Mouse (Mus musculus) adrenal gland, postnatal 4 days (tissue): ENCODE data around the gene Tpt1. TPM values are rescaled to one million over a fixed set of nuclear protein-coding genes. Genes with fewer than 3 reads are reported as not detected.
A peak's percentile ranks its signal among the peaks of the same experiment; 100 is the strongest.

Experiments
- DNase-seq, 2 experiments: peaks; one replicate each; pipeline ENCODE4 v3.0.0; 2021 to 2022; ENCODE audit warnings: low spot score in 2 of 2, mixed read lengths in 2 of 2
- total RNA-seq, 2 experiments: library from RNA; stranded (reverse); gene quantifications; 2 replicates each; pipeline ENCODE4 v1.2.3; 2021

Gene Tpt1
- total RNA-seq, 2 experiments from 2014 or later: 3,227 to 3,375 TPM

DNA sequence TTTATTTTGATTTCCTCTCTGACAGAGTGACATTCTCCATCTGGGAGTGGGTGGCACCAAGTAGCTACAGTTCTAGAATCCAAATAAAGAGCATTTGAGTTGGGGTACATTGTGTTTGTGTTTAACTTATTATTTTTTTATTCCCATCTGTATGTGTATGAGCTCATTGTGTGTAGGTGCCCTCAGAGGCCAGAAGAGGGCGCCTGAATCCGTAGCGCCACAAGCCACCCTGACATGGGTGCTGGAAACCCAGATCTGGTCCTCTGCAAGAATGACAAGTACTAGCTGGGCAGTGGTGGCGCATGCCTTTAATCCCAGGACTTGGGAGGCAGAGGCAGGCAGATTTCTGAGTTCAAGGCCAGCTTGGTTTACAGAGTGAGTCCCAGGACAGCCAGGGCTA, 26.9 kb downstream of the Tpt1 start:
- DNase-seq: no peak

DNA sequence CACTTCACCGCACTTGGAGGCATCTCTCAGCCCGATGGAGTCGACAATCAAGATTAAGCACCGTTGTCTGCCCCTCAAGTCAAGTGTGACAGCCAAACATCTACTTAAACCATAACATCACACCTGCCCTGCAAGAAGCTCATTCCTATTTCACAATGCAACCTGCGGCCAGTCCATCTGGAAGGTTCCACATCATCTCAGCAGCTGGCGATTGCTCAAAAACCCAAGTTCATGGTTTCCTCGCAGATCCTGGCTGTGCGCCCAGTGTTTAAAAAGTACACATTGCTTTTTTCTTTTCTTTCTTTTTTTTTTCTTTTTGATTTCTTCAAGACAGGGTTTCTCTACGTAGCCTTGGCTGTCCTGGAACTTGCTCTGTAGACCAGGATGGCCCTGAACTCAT, 28.7 kb downstream of the Tpt1 start:
- no peak for DNase-seq

GRCm38 (mm10) chr14:75876320-75877043, 31.6 kb downstream of the Tpt1 start:
- DNase-seq: peak; percentile 29 to 62

GRCm38 (mm10) chr14:75877297-75877696, 32.4 kb downstream of the Tpt1 start:
- no peak for DNase-seq

DNA sequence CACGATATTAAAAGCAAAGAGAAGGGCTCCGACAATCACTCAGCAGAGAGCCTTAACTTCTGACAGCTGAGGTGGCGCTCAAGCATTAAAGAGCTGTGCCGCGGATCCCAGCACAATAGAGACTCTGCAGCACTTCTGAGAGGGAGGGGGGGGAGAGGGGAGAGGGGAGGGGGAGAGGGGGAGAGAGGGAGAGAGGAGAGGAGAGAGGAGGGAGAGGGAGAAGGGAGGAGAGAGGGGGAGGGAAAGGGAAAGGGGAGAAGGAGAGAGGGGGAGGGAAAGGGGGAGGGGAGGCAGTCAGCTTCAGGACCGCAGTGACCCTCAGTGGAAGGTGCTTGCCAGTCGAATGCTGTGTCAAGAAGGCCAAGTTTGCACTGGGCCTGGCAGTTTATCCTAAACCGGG, 34.1 kb downstream of the Tpt1 start:
- DNase-seq: no peak

DNA sequence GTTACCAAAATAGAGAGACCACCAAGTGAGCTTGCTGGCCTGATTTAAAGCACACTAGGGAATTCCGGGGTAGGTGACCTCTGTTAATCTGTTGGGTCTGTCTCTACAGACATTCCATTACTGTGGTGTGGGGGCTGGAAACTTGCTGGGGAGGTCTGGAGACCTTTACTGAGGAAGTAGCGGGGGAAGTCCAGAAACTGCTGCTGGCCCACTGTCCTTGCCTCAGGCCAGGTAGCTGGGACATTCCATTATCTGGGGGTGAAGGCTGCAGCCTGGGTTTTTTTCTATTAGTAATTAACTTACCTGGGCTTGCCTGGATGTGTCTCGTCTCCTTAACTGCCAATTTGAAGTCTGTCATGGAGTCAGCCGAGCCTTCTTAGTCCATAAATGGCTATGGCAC, 37.0 kb downstream of the Tpt1 start:
- no peak for DNase-seq

DNA sequence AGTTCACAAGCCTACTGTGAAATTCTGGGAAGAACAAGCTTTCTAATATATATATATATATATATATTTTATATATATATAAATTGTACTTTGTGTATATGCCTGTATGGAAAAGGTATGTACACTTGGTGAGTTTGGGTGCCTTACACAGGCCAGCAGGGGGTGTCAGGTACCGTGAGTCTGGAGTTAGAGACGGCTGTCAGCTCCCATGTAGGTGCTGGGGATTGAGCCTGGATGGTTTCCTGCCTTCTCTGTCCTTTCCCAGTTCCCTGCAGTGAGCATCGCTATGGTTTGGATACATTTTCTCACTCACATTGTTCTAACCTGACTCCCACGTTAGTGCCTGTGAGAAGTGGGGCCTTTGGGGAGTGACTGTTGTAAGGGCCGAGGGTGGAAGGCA, 38.4 kb downstream of the Tpt1 start:
- no peak for DNase-seq

DNA sequence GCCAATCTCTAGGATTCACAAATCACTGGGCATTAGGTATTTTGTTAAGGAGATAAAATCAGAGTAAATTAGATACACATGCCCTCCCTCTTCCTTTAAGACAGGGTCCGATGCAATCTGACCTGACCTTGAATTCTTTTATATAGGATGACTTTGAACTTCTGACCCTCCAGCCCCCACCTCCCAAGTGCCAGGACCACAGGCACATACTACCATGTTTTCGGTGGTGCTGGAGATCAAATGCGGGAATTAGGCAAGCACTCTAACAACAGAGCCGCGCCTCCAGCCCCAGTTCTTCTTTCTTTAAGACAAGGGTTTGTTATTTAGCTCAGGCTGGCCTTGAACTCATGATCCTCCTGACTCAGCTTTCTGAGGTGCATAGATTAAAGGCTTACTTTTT, 39.0 kb downstream of the Tpt1 start:
- DNase-seq: no peak

DNA sequence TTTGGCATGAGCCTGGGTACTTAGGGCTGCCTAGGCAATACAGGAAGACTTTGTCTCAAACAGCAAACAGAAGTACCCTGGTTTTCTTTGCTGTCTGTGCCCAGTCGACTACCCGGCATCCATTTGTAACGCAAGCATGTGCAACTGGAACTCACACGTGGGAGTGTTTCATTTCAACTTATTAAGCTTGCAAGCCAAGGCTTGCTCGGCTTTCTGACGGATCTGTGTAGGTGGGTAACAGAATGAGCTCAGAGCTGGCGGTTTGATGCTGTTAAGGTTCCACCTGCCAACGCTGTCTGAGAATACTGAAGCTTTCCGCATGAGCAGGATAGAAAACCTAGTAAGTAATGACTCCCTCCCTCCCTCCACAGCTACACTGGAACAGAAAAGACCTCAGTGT, 47.2 kb downstream of the Tpt1 start:
- DNase-seq: no peak

Other genes starting within 250 kb of the Tpt1 start
- gene Erich6b, start 202.8 kb upstream of the Tpt1 start, total RNA-seq: not detected
- gene Cog3, start 90.6 kb upstream of the Tpt1 start, total RNA-seq: 10 to 100 TPM; 30.5 to 32.2 TPM
- 10 to 100 TPM; 46.9 to 51.2 TPM for gene Slc25a30, start 58.1 kb upstream of the Tpt1 start, total RNA-seq
- gene Kctd4, start 109.9 kb downstream of the Tpt1 start, total RNA-seq: not detected
- 10 to 100 TPM; 28.6 to 31.0 TPM for gene Gtf2f2, start 165.8 kb downstream of the Tpt1 start, total RNA-seq